Comparison of ENCODE assay signal across 8 mouse cellular contexts in the genomic region with DNA sequence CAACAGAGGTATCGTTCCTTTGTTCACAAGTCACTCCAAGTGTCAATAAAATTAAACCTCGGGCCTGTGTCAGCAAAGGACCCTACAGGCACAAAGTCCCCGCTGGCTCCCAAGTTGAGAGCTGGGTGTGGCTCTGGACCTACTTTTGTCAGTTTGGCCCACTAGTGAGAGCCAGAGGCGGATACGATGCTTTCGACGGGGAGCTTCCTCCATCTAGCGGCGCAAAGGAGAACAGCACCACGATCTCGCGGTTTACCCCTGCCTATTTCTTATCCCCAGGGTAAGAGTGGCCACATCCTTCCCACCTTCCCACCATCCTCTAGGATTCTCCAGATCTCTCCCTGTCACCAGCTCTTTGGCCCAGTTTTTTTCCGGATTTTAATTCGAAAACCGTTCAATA. TPM values are rescaled to one million over a fixed set of nuclear protein-coding genes. Genes with fewer than 3 reads are reported as not detected.
DNase-seq lines count a peak whose midpoint lies in the region; ATAC-seq and TF ChIP-seq lines count a peak whose summit lies in the region.

No protein-coding gene starts in this region.

- no peaks in the 10 kb centered on the region for H3K9me3 ChIP-seq in ES-Bruce4 (replicated peaks; ENCODE audit: control insufficient read depth, insufficient read depth, low read length, poor library complexity, severe bottlenecking)
- no peaks in the 10 kb centered on the region for H3K9me3 ChIP-seq in forebrain, embryonic 12.5 days

- DNase-seq in brain, embryonic 18.5 days (ENCODE audit: low read depth, low spot score), result peak; percentile 16
- peak; percentile 21 for DNase-seq in heart, postnatal 25 days (ENCODE audit: low spot score)
- peak; percentile 83 to 84 for DNase-seq in kidney, postnatal 4 days
- peak; percentile 61 to 63 for DNase-seq in lung, adult 18-20 months
- DNase-seq in thymus, postnatal 10 days (ENCODE audit: low spot score in 2 of 2), result peak; percentile 5 to 43

- no peak overlapping the region for H3K4me2 ChIP-seq in forebrain, embryonic 12.5 days

- no peak overlapping the region for H3K9ac ChIP-seq in ES-Bruce4 (ENCODE audit: low read depth, poor library complexity, severe bottlenecking)
- H3K9ac ChIP-seq in forebrain, embryonic 12.5 days, result no peak overlapping the region

- TF ChIP-seq POLR2A in ES-Bruce4 (IDR thresholded peaks at IDR 0.05; ENCODE audit: insufficient read depth, low read length), result no peak
- TF ChIP-seq POLR2A in olfactory bulb, adult 2 months (IDR thresholded peaks at IDR 0.05; ENCODE audit: insufficient read depth, low read depth, low read length), result no peak

- intact Hi-C loops in heart, postnatal 25 days (cut with DNase I), result loop anchor here (1.0 kb wide), 1 partner anchor 438 kb away; no protein-coding TSS in a partner anchor

- WGBS in forebrain, embryonic 12.5 days, result 8% methylated on average over 15 of the region's 15 CpGs
- 8% methylated on average over 15 of the region's 15 CpGs for WGBS in olfactory bulb, adult 2 months

- TF ChIP-seq CTCF in ES-Bruce4 (IDR thresholded peaks at IDR 0.05; ENCODE audit: low read depth, low read length), result peak; percentile 96
- peak; percentile 87 for TF ChIP-seq CTCF in olfactory bulb, adult 2 months (IDR thresholded peaks at IDR 0.05; ENCODE audit: insufficient read depth, low read depth, low read length)

- H3K4me3 ChIP-seq in ES-Bruce4 (ENCODE audit: low read depth, low read length), result no peak overlapping the region
- no peak overlapping the region for H3K4me3 ChIP-seq in forebrain, embryonic 12.5 days (replicated peaks)
- H3K4me3 ChIP-seq in olfactory bulb, adult 2 months (ENCODE audit: insufficient read depth, low read depth, low read length), result no peak overlapping the region

- peak; percentile 63; the same call in 1 of the 2 replicates for TF ChIP-seq EP300 in ES-Bruce4 (IDR thresholded peaks at IDR 0.05; ENCODE audit: insufficient read depth, low read depth, low read length)

- no peaks in the 10 kb centered on the region for H3K36me3 ChIP-seq in ES-Bruce4 (ENCODE audit: control insufficient read depth, insufficient read depth, low read length, poor library complexity, severe bottlenecking)
- H3K36me3 ChIP-seq in forebrain, embryonic 12.5 days (replicated peaks), result no peaks in the 10 kb centered on the region

- no peaks in the 10 kb centered on the region for H3K27me3 ChIP-seq in ES-Bruce4 (ENCODE audit: control insufficient read depth, insufficient read depth, low read length, poor library complexity, severe bottlenecking)
- no peaks in the 10 kb centered on the region for H3K27me3 ChIP-seq in forebrain, embryonic 12.5 days

- no peak overlapping the region for H3K27ac ChIP-seq in ES-Bruce4 (ENCODE audit: insufficient read depth, low read length)
- H3K27ac ChIP-seq in forebrain, embryonic 12.5 days, result no peak overlapping the region
- H3K27ac ChIP-seq in olfactory bulb, adult 2 months (ENCODE audit: insufficient read depth, low read depth, low read length), result no peak overlapping the region

- H3K4me1 ChIP-seq in ES-Bruce4 (ENCODE audit: control insufficient read depth, insufficient read depth, low read length), result no peaks in the 10 kb centered on the region
- H3K4me1 ChIP-seq in forebrain, embryonic 12.5 days, result no peaks in the 10 kb centered on the region
- H3K4me1 ChIP-seq in olfactory bulb, adult 2 months (ENCODE audit: control insufficient read depth, insufficient read depth, low read length), result no peaks in the 10 kb centered on the region

- ATAC-seq in forebrain, embryonic 12.5 days (ENCODE audit: low FRiP score), result peak; percentile 82; the same call in 1 of the 2 replicates

RNA-seq across cellular contexts. Expression of a gene that starts 15.1 kb away (rescaled TPM):
- not detected in 2 replicates for polyA plus RNA-seq in ES-Bruce4 (2011; ENCODE audit: insufficient read depth, insufficient read length, low read depth, missing spikeins)
- polyA plus RNA-seq in forebrain, embryonic 12.5 days (2016; fragmentation: Nextera tagmentation; extraction: Ambion mirVana), result not detected in 2 replicates
- total RNA-seq in heart, postnatal 25 days (2021), result not detected
- not detected in 2 replicates for polyA plus RNA-seq in olfactory bulb, adult 2 months (2012; ENCODE audit: insufficient read depth, insufficient read length, low replicate concordance, missing spikeins)

RNA-seq across cellular contexts. Expression of a gene that starts 35.5 kb away (rescaled TPM):
- polyA plus RNA-seq in ES-Bruce4 (2011; ENCODE audit: insufficient read depth, insufficient read length, low read depth, missing spikeins), result 0.18 and 0.59 TPM in 2 replicates
- 3.0 and 6.3 TPM in 2 replicates for polyA plus RNA-seq in forebrain, embryonic 12.5 days (2016; fragmentation: Nextera tagmentation; extraction: Ambion mirVana)
- total RNA-seq in heart, postnatal 25 days (2021), result not detected
- not detected in 2 replicates for polyA plus RNA-seq in olfactory bulb, adult 2 months (2012; ENCODE audit: insufficient read depth, insufficient read length, low replicate concordance, missing spikeins)

Comparison
In these comparisons a context has a peak if more than half of its experiments do, and no peak if none do; other contexts are left out.
1. DNase-seq: peak in every context shown above with its lines; median percentile 84 in kidney, postnatal 4 days; 62 in lung, adult 18-20 months; 24 in thymus, postnatal 10 days; 21 in heart, postnatal 25 days; 16 in brain, embryonic 18.5 days.